Mouse (Mus musculus): ENCODE results near the gene Ctsa. TPM values are rescaled to one million over a fixed set of nuclear protein-coding genes. Genes with fewer than 3 reads are reported as not detected.
"Not testable (repeated sequence)": the region's sequence is repeated elsewhere in the genome, so short reads cannot be mapped to it uniquely, and the experiment has no call there.

The Ctsa gene
- polyA plus RNA-seq, 1 experiment from 2014 or later: 99.9 TPM

DNA sequence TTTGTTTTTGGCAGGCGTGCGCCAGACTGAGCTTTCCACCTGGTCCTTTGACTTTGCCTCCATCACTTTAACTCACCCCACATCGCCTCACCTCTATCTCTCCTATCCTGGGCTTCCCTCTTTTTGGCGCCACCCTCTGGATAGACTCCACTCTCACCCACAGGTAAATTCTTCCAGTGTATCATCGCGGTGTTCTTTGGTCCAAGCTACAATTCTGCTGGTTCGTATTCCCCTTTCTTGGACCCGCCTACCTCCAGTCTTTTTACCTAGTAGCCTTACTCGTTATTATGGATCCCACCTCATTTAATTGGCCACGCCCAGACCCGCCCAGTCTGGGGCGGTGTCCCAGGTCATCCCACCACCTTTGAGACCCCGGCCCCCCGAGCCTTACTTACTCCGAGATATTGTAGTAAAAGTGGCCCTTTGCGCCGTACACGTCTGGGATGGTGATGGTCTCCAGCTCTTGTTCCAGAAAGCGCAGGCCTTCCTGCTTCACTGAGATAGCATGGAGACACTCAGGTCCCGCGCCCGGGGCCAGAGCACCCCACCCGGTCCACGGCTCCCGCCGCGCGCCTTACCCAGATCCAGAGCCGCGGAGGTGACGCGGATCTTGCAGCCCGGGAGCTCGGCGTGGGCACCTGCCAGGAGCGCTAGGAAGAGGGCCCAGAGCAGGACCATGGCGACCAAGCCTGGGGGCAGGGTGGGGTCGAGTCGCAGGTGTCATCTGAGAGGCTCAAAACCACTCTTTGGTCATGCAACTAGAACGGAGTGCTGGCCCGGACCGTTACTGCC lies 23.8 kb downstream of the Ctsa start:
- peak overlapping the region; percentile 69; the same call in 1 of the 2 replicates for H3K27ac ChIP-seq (replicated peaks)
- H3K36me3 ChIP-seq: no peaks in the 10 kb centered on the region
- H3K27me3 ChIP-seq (replicated peaks): peaks cover 51% of the 10 kb centered on the region
- H3K4me2 ChIP-seq: peak overlapping the region; percentile 96
- peak; percentile 19; the same call in 1 of the 2 replicates for ATAC-seq (ENCODE audit: low FRiP score)
- WGBS: 2% methylated on average over 42 of the region's 42 CpGs
- peaks cover 26% of the 10 kb centered on the region for H3K4me1 ChIP-seq
- H3K9ac ChIP-seq (replicated peaks): peak overlapping the region; percentile 50
- H3K9me3 ChIP-seq (replicated peaks): no peaks in the 10 kb centered on the region
- peak overlapping the region; percentile 50 for H3K4me3 ChIP-seq (replicated peaks)

DNA sequence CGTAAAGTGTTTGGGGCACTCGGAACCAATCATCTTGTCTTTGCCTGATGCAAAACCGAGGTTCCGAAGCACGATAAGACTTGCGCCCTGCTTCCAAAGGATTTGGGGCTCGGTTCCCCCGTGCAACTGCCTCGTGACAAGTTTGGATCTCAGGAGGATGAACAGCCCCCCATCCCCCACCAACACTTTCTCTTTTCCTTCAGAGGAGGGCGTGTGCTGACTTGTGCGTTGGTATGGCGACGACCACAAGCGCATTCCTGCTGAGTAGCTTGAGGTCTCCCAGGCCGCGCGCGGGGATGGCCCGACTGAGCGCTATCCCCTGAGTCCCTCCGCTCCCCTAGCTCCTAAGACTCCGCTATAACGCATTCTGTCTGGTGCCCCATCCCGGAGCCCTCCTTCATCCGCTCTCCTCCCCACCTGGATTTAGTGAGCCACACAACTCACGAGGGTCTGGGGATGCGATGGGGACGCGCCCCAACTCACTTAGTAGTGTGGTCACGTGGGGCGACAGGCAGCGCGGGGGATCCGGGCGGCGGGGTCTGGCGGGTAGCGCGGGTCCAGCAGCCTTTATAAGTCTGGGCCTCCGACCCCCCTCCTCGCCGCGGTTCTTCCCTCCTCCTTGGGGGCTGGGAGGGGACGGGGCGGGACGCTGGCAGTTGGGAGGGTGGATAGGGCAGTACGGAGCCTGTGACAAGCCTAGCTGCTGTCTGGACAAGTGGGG lies 24.6 kb downstream of the Ctsa start, which contains the start of gene Pltp:
TSS of gene Pltp (minus strand) at position 611 of the 721 bp plus-strand sequence.
- Histone ChIP-seq H3K27me3 (replicated peaks) (peaks cover 51% of the 10 kb centered on the region), H3K4me2 (peak within 1 kb of the TSS; percentile 96), H3K9me3 (replicated peaks) (no peaks in the 10 kb centered on the region), H3K4me3 (replicated peaks) (peak within 1 kb of the TSS; percentile 50), H3K9ac (replicated peaks) (peak within 1 kb of the TSS; percentile 50), H3K36me3 (no peaks in the 10 kb centered on the region), H3K4me1 (peaks cover 26% of the 10 kb centered on the region), H3K27ac (replicated peaks) (peak within 1 kb of the TSS; percentile 69)
- ATAC-seq (ENCODE audit: low FRiP score): peak; percentile 88
- WGBS: under 1% methylated on average over 47 of the region's 47 CpGs

DNA sequence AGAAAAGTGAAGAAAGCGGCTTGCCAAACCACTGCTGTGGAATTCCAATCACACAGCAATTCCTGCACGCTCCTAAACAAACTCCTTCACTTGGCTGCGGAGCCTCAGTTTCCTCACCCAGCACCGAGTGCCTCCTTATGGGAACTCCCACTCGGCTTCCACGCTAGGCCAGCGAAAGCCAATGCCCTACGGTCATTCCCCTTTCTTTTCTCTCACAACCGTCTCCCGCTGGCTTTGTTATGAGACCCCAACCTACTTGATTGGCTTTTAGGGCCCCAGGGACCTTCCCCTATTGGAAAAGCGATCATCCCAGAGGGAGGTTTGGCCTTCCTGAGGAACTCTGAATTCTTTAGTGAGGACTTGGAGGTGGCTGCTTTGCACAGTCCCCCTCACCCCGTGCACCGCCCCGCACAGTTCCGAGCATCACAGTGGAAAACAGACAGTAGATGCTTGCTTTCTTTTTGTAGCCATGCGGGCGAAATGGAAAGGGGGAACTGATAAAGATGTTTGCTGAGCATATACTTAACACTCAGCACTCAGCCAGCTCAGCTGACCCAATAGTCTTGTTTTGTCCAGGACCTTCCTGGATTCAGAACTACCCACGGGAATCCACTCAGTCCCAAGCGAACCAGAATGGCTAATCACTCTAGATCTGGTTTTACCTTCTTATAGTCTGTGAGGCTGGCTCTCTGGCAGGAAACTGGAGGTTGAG lies 25.3 kb downstream of the Ctsa start:
- Histone ChIP-seq H3K36me3 (no peaks in the 10 kb centered on the region), H3K4me1 (peaks cover 28% of the 10 kb centered on the region), H3K4me2 (peak overlapping the region; percentile 96), H3K27ac (replicated peaks) (0 out of 2 replicates have a peak overlapping the region, but pooled peaks have one; percentile 69), H3K27me3 (replicated peaks) (peaks cover 51% of the 10 kb centered on the region), H3K9me3 (replicated peaks) (no peaks in the 10 kb centered on the region), H3K9ac (replicated peaks) (peak overlapping the region; percentile 50), H3K4me3 (replicated peaks) (peak overlapping the region; percentile 50)
- no peak for ATAC-seq (ENCODE audit: low FRiP score)
- WGBS: 3% methylated on average over 19 of the region's 19 CpGs

DNA sequence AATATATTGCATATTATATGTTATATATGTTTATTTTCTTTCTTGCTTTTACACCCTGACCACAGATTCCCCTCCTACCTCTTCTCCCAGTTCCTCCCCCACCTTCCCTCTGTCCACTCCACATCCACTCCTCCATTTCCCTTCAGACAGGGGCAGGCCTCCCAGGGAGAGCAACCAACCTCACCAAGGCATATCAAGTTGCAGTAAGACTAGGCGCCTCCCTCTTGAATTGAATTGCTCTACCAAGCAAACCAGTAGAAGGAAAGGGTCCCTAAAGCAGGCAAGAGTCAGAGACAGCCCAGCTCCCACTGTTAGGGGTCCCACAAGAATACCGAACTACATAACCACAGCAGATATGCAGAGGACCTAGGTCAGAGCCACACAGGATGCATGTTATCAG lies 26.5 kb downstream of the Ctsa start:
- no peaks in the 10 kb centered on the region for H3K9me3 ChIP-seq (replicated peaks)
- H3K27ac ChIP-seq (replicated peaks): no peak overlapping the region
- WGBS: 50% methylated on average over 2 of the region's 2 CpGs
- H3K9ac ChIP-seq (replicated peaks): no peak overlapping the region
- peaks cover 28% of the 10 kb centered on the region for H3K4me1 ChIP-seq
- H3K4me2 ChIP-seq: no peak overlapping the region
- ATAC-seq (ENCODE audit: low FRiP score): no peak
- peaks cover 51% of the 10 kb centered on the region for H3K27me3 ChIP-seq (replicated peaks)
- H3K4me3 ChIP-seq (replicated peaks): no peak overlapping the region
- H3K36me3 ChIP-seq: no peaks in the 10 kb centered on the region

DNA sequence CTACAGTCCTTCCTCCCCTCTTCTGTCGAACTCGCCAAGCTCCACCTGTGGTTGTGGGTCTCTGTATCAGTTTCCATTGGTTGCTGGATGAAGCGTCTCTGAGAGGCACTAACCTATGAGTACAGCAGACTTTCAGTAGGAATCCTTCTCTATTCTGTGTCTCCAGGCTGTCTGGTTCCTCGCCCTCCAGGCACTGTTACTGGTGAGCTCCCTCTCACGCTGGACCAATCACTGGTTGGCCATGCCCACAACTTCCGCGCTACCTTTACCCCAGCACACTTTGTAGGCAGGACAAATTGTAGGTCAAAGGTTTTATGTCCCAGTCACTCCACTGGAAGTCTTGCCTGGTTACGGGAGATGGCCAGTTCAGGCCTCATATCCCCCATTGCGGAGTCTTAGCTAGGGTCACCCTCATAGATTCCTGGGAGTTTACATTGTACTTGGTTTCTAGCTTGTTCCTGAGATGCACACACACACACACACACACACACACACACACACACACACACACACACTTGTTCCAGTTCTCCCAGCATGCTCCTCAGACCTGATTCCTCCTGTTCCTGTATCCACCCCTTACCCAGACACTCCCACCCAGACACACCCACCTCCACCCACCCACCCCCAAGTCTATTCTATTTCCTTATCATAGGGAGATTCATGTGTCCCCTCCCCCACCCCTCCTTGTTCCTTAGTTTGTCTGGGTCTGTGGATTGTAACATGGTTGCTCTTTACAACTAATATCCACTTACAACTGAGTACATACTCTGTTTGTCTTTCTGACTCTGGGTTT lies 27.2 kb downstream of the Ctsa start:
- Histone ChIP-seq H3K27me3 (replicated peaks) (peaks cover 49% of the 10 kb centered on the region), H3K4me2 (no peak overlapping the region), H3K36me3 (no peaks in the 10 kb centered on the region), H3K9me3 (replicated peaks) (no peaks in the 10 kb centered on the region), H3K9ac (replicated peaks) (no peak overlapping the region), H3K27ac (replicated peaks) (no peak overlapping the region), H3K4me1 (peaks cover 28% of the 10 kb centered on the region), H3K4me3 (replicated peaks) (no peak overlapping the region)
- ATAC-seq (ENCODE audit: low FRiP score): no peak
- 65% methylated on average over 9 of the region's 9 CpGs for WGBS

DNA sequence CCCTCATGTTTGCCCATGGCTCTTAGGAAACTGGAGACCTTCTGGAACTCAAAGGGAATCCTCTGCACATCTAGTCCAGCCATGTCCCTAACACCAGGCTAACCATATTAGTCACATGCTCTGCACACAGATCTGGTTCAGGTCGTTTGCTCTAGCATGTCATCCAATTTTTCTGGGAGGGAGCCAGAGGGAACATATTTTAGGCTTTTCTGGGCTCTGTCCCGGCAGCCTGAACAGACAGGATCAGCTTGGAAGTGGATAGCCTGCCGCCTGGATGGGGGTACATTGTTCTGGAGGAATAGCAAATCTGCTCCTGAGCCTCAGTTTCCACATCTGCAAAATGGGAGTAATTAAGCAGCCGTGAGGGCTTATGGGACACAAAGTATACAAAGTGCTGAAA lies 28.4 kb downstream of the Ctsa start:
- peaks cover 39% of the 10 kb centered on the region for H3K27me3 ChIP-seq (replicated peaks)
- no peak overlapping the region for H3K4me3 ChIP-seq (replicated peaks)
- peaks cover 24% of the 10 kb centered on the region for H3K4me1 ChIP-seq
- no peaks in the 10 kb centered on the region for H3K9me3 ChIP-seq (replicated peaks)
- H3K4me2 ChIP-seq: no peak overlapping the region
- H3K9ac ChIP-seq (replicated peaks): no peak overlapping the region
- 0 out of 2 replicates have a peak overlapping the region, but pooled peaks have one; percentile 77 for H3K27ac ChIP-seq (replicated peaks)
- WGBS: 78% methylated on average over 4 of the region's 4 CpGs
- H3K36me3 ChIP-seq: no peaks in the 10 kb centered on the region
- no peak for ATAC-seq (ENCODE audit: low FRiP score)

DNA sequence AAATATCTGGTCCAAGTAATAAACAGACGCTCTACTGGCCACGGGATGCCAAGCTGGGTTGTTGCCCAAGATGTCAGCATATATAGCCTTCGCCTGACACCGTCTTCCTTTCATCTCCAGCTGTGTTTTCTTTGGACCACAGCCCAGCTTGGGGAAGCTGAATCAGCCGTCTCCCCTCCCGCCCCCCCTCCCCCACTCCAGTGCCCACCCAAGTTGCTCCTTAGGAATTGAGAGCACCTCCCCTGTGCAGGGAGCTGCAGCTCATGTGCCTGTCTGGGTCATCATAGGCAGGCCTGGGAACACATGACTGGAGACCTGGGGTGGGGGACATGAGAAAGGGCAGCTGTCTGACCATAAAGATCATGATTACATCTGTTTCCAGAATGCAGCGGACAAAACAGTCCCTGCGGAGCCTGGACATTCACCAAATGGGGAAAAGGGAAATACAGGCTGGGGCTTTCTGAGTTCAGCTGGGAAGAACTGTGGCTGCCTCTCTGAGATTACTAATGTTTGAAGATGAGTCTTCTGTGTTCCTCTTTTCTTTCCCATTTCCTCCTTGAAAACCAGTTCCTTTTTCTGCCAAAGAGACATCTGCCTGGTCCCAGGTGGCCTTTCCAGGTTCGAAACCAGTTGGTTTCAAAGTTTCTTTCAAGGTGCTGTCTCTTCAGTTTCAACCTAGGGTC lies 29.6 kb downstream of the Ctsa start:
- Histone ChIP-seq H3K27ac (replicated peaks) (peak overlapping the region; percentile 77), H3K9ac (replicated peaks) (no peak overlapping the region), H3K36me3 (no peaks in the 10 kb centered on the region), H3K9me3 (replicated peaks) (no peaks in the 10 kb centered on the region), H3K4me3 (replicated peaks) (no peak overlapping the region), H3K27me3 (replicated peaks) (peaks cover 26% of the 10 kb centered on the region), H3K4me2 (no peak overlapping the region), H3K4me1 (peaks cover 12% of the 10 kb centered on the region)
- no peak for ATAC-seq (ENCODE audit: low FRiP score)
- 36% methylated on average over 9 of the region's 9 CpGs for WGBS

DNA sequence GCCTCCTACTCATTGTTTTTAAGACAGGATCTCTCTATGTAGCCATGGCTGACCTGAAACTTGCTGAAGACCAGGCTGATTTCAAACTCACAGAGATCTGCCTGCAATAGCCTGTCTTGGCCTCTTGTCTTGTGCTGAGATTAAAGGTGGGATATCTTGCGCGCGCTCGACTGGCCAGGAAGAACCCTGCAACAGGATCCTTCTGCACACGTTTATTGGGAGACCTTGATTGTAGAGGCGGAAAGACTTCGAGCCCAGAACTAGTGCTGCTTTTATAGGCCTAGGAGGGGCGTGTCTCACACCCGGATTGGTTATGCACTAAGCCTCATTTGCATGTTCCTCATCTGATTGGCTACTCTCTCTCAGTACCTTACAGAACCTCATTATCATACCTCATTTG lies 30.7 kb downstream of the Ctsa start:
- H3K4me2 ChIP-seq; H3K27ac ChIP-seq (replicated peaks); H3K9ac ChIP-seq (replicated peaks); ATAC-seq (ENCODE audit: low FRiP score); H3K4me3 ChIP-seq (replicated peaks); H3K36me3 ChIP-seq; H3K4me1 ChIP-seq; H3K9me3 ChIP-seq (replicated peaks): not testable (repeated sequence)
- peaks cover 15% of the 10 kb centered on the region for H3K27me3 ChIP-seq (replicated peaks)
- WGBS: 90% methylated on average over 8 of the region's 9 CpGs

DNA sequence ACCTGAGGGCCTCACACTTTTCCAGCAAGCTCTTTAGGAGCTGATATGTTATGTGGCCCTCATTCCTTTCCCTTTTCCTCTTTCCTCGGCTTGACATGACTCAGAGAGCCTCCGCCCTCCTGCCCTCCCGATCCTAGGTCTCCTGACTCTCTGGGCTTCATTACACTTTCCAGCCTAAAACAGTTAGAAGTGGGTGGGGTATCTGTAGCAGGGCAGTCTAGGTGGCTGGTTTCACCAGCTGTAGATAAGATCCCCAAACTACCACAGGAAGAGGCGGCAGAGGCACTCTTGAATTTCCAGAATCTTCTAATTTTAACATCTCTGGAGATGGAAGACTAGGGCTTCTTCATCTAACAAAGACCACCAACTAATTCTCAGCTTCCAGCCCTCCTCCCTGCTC lies 31.9 kb downstream of the Ctsa start:
- no peaks in the 10 kb centered on the region for H3K9me3 ChIP-seq (replicated peaks)
- 83% methylated on average over 4 of the region's 4 CpGs for WGBS
- no peaks in the 10 kb centered on the region for H3K36me3 ChIP-seq
- H3K4me1 ChIP-seq: peaks cover 3% of the 10 kb centered on the region; the same call in 1 of the 2 replicates
- no peak overlapping the region for H3K4me3 ChIP-seq (replicated peaks)
- H3K4me2 ChIP-seq: no peak overlapping the region
- H3K27ac ChIP-seq (replicated peaks): no peak overlapping the region
- ATAC-seq (ENCODE audit: low FRiP score): no peak
- H3K27me3 ChIP-seq (replicated peaks): peaks cover 6% of the 10 kb centered on the region; the same call in 1 of the 2 replicates
- no peak overlapping the region for H3K9ac ChIP-seq (replicated peaks)

DNA sequence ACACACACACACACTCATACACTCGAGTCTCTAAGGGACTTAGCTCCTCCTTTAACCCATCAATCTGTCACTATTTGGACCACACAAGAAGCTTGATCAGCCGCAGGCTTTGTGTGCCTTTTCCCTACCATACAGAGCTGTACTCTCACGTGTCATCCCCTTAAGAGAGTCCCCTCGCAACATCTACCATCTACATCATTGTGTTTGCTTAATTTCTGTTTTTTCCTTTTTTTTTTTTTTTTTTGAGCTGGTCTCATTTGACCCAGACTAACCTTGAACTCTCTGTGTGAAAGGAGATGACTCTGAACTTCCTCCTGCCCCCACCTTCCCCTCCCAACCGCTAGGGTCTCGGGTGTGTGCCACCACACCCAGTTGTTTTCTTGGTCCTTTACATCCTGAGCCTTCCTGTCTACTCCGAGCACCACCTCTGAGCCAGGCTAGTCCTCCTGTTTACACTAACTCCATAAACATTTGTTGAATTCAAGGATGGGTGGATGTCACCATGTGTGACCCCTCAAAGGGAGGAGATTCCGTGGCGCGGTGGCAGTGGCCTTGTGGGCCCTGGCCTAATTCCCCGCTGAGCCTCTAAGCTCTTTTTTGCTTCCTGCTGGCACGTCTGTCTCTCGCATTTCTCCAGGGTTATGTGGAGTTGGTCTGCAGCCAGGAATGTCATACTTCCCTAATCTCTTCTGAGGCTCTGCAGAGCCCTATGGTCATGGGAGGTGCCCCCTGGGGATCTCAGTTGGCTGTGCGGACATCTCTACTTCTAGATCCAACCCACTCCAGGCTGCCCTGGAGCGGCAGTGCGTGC lies 34.3 kb downstream of the Ctsa start:
- 0 out of 2 replicates have a peak, but pooled peaks cover 3% of the 10 kb centered on the region for H3K4me1 ChIP-seq
- H3K27me3 ChIP-seq (replicated peaks): no peaks in the 10 kb centered on the region
- no peak overlapping the region for H3K4me3 ChIP-seq (replicated peaks)
- H3K9me3 ChIP-seq (replicated peaks): no peaks in the 10 kb centered on the region
- 0 out of 2 replicates have a peak overlapping the region, but pooled peaks have one; percentile 0 for H3K27ac ChIP-seq (replicated peaks)
- H3K9ac ChIP-seq (replicated peaks): no peak overlapping the region
- ATAC-seq (ENCODE audit: low FRiP score): no peak
- H3K4me2 ChIP-seq: no peak overlapping the region
- H3K36me3 ChIP-seq: no peaks in the 10 kb centered on the region
- 63% methylated on average over 16 of the region's 16 CpGs for WGBS

Data from neural tube, embryonic 15.5 days (tissue).